Mouse (Mus musculus) adrenal gland, postnatal 14 days (tissue): ENCODE measurements around the gene Ltc4s. TPM values are rescaled to one million over a fixed set of nuclear protein-coding genes. Genes with fewer than 3 reads are reported as not detected.

Source experiments
- DNase-seq: peaks from one replicate; pipeline ENCODE4 v3.0.0; 2021; ENCODE audit warnings: mixed read lengths
- total RNA-seq: library from RNA; stranded (reverse); gene quantifications from 2 replicates; pipeline ENCODE4 v1.2.3, GENCODE M21; 2021

Ltc4s gene
- total RNA-seq, 1 experiment from 2014 or later, result 11.3 TPM

DNA sequence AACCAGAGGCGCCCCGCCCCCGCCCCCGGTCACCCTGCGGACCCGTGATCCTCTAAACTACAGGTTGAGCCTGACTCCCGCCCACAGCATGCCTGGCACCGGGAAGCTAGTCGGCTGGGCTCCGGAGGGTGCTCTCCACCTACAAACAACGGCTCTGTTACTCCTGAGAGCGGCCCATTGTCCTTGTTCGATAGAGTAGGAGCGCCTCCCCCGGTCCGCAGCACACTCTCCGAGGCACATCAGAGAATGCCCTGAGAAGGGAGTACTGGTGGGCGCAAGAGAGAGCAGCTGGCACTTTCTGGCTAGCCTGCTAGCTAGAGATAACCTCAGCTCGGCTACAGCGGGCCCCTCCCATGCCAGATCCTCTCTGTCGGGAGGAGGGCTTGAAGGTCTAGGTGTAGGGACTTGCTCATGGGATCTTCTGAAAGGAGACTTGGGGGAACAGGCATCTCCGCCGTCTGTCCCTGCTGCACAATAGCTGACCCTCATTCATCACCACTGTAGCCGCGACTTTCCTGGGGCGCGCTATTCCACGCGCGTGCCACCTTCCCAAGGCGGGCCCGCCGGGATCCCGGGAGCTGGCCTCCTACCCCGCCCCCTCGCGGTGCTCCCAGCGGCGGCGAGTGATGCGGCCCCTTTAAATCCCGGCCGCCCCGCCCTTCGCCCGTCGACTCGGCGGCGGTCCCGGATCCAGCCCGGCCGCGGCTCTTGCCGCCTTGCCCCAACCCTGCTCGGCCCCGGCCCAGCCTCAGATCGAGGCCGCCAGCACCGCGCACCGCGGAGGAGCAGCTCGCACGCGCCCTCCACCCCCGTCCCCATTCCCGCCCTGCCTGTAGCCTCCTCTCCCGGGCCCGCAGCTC, 13.5 kb downstream of the Ltc4s start:
- DNase-seq, result peak; percentile 94

DNA sequence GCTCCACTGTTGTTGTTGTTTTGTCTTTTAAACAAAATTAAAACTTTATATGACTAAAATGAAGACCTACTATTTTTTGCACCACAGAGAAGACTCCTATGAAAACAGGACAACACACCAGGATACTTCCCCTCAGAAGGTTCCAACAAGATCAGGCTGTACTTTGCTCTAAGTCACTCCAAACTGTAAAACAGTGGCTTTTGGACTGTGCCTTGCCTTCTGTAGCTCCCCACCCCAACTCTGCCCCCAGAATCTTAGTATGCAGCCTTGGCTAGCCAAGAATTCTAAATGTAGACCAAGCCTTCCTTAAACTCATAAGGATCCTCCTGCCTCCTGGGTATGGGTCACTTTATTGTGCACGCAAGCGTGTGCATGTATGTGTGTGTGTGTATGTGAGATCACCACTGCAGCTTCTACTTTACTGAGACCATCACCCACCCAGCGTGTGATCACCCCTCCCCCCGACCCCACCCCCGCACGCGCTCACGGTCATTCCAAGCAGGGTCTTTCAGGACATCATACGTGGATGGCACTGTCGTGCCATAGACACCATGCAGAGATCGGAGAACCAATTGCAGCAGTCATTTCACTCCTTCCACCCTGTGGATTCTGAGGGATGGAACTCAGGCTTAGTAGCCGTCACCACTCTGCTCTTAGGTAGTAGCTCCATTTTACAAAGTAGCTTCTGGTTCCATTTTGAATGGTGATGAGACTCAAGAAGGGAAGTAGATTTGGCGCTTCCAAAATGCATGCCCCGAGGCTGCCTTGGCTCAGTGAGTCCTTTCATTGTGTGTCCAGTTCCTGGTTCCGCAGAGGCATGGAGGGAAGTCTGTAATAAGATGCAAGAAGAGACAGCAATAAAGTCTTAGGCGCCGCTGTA, 14.4 kb downstream of the Ltc4s start:
- DNase-seq, result no peak

DNA sequence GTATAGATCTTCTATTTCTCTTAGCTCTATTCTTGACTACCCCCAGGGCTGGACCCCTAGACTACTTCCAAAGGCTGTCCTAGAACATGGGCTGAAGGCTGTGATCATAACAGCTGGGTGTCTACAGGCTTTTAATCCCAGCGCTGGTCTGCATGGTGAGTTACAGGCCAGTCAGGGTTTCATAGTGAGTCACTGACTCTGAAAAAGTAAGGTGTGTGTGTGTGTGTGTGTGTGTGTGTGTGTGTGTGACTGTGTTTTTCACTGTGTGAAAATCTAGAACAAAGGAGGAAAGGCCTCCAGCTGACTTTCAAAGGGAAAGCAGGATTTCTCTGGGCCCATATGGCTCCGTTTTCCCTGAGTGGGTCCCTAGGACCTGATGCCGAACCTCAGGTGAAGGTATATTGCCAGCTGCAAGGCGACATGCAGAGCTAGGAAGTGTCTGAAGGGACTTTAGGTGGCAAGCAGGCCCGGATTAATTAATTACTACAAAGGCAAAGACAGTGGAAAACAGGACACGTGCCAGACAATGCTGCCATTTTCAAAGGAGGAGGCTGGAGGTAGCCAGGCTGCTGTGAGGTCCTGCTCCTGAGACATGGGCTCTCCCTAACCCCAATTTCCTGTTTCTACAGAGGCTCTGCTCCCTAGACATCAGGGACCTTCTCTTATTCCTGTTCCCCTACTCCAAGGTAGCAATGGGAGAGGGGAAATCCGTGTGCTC, 15.7 kb downstream of the Ltc4s start:
- DNase-seq, result no peak

DNA sequence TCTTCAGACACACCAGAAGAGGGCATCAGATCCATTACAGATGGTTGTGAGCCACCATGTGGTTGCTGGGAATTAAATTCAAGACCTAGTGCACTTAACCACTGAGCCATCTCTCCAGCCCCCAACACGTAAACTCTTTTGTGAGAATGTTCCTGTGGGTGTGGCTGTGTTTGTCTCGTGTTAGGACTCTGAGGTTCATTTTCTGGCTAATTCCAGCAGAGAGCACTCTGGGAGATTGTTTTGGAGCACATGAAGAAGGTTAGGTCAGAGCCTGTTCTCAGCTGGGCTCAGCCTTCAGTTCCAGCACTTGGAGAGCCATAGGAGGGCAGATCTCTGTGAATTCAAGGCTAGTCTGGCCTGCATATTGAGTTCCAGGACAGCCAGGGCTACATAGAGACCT, 18.6 kb downstream of the Ltc4s start:
- no peak for DNase-seq

DNA sequence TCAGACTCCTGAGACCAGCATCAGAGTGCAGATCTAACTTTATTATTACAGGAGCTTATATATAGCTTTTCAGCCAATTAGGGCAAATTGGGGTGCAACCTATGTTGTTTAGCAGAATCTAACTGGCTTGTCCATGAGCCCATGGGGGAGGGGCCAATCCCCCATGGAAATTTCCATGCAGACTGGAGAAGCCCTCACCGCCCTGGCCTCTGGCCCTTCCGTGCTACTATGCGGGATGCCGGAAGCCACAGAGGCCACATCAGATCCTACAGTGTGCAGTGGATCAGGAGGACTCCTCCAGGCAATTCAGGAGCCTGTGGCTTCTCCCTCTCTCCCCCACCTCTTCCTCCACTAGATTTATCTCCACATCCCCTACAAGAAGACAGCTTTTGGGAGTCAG, 20.6 kb downstream of the Ltc4s start:
- DNase-seq, result peak; percentile 57

- peak; percentile 58 for DNase-seq
Observed at GRCm38 (mm10) chr11:50216724-50217366, 21.6 kb downstream of the Ltc4s start.

GRCm38 (mm10) chr11:50215633-50216032, 22.8 kb downstream of the Ltc4s start:
- DNase-seq, result no peak

- no peak for DNase-seq
Observed at GRCm38 (mm10) chr11:50214631-50215030, 23.8 kb downstream of the Ltc4s start.

- peak; percentile 94 for DNase-seq
Observed at GRCm38 (mm10) chr11:50212848-50213758, 25.3 kb downstream of the Ltc4s start.

GRCm38 (mm10) chr11:50212060-50212739, 26.2 kb downstream of the Ltc4s start:
- peak; percentile 37 for DNase-seq

GRCm38 (mm10) chr11:50211322-50212059, 26.9 kb downstream of the Ltc4s start:
- no peak for DNase-seq

- peak; percentile 92 for DNase-seq
Observed at GRCm38 (mm10) chr11:50210505-50211151, 27.8 kb downstream of the Ltc4s start, which contains the start of the genes Sqstm1 and Mgat4b. Gene Sqstm1, minus strand, starts transcription at chr11:50210827. Gene Mgat4b, plus strand, starts transcription at chr11:50210890.

- peak; percentile 97 for DNase-seq
Observed at GRCm38 (mm10) chr11:50210101-50210504, 28.3 kb downstream of the Ltc4s start.

GRCm38 (mm10) chr11:50208039-50208438, 30.4 kb downstream of the Ltc4s start:
- DNase-seq, result no peak

- DNase-seq, result no peak
Observed at GRCm38 (mm10) chr11:50207344-50207743, 31.1 kb downstream of the Ltc4s start.

DNA sequence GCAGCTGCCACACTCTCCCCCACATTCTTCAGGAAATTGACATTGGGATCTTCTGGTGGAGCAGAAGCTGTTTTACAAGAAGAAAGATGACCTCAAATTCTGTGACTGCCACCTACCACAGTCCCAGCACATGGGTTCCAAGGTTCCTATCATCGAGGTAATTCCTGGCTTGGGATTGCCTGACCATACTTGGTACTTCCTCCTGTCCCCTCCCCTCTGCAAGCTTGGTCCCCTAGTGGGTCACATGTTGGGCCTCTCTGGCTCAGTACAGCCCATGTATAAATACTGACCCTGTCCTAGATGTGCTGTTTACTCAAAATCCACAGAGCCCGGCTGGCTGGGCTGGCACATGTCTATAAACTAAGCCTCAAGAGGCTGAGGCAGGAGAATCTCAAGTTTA, 32.4 kb downstream of the Ltc4s start:
- no peak for DNase-seq

GRCm38 (mm10) chr11:50205434-50205833, 33.0 kb downstream of the Ltc4s start:
- peak; percentile 56 for DNase-seq

DNA sequence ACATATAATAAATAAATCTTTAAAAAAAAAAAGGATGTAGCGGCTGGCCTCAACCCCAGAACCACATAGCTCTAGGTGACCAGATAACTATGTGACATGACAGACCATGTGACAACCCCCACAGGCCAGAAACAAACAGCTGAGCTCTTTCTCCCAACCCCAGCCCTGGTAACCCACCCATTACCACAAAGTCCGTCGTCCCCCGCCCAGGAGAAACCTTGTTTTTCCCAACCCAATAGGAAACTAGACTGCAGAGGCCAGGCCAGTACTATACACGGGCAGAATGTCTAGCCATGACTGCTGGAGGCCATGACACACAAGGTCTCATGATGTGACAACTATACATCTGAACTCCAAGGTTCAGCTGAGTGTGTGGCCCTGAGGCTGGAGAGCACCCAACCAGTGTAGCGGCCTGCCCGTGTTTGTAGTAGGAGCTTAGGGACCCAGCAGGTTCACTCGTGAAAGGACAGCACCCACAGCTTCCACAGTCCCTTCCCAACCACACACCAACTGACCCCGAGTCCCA, 35.1 kb downstream of the Ltc4s start:
- DNase-seq, result peak; percentile 2

DNA sequence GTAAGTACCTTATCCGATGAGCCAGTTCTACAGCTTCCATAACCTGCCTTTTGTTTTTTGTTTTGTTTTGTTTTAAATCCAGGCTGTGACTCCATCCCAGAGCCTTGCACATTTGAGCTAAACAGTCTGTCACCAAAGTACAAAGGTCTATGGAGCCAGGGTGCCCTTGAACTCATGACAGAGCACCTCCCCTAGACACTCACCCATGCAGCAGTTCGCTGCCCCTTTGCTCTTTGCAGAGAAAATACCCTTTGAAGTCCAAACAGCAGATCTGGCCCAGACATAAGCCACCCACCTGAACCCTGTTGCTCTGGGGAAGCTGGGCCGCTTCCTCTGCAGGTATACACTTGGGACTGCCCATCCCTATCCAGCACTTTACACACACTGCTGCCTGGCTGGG, 36.8 kb downstream of the Ltc4s start:
- DNase-seq, result no peak
